Mouse (Mus musculus) neural tube, embryonic 15.5 days (tissue): Measurements from ENCODE around the gene Pgd. TPM values are rescaled to one million over a fixed set of nuclear protein-coding genes. Genes with fewer than 3 reads are reported as not detected.
"Not testable (repeated sequence)": the region's sequence is repeated elsewhere in the genome, so short reads cannot be mapped to it uniquely, and the experiment has no call there.

Experiments
- ATAC-seq: fragments of 200-750 bp; cut with Nextera tagmentation; 2 replicates; pipeline ENCODE4 v1.8.0; 2017; ENCODE audit warnings: mild to moderate bottlenecking, moderate TSS enrichment, moderate library complexity; ENCODE audit not compliant: low FRiP score
- H3K27ac ChIP-seq: fragments of 300-500 bp; sonication (generic); replicated peaks from 2 replicates; pipeline ENCODE4 v1.5.1; 2015; ENCODE audit warnings: mild to moderate bottlenecking, inconsistent platforms
- H3K27me3 ChIP-seq: fragments of 300-500 bp; sonication (generic); replicated peaks from 2 replicates; pipeline ENCODE4 v1.6.1; 2015; ENCODE audit warnings: inconsistent platforms
- H3K36me3 ChIP-seq: fragments of 300-500 bp; sonication (generic); 2 replicates; pipeline ENCODE4 v1.6.1; 2015; ENCODE audit warnings: inconsistent platforms
- H3K4me1 ChIP-seq: fragments of 300-500 bp; sonication (generic); 2 replicates; pipeline ENCODE4 v1.6.1; 2015; ENCODE audit warnings: inconsistent platforms
- H3K4me2 ChIP-seq: fragments of 300-500 bp; sonication (generic); 2 replicates; pipeline ENCODE4 v1.6.1; 2015; ENCODE audit warnings: inconsistent platforms, mild to moderate bottlenecking, moderate library complexity
- H3K4me3 ChIP-seq: fragments of 300-500 bp; sonication (generic); replicated peaks from 2 replicates; pipeline ENCODE4 v1.5.1; 2015; ENCODE audit warnings: mild to moderate bottlenecking, inconsistent platforms
- H3K9ac ChIP-seq: fragments of 300-500 bp; sonication (generic); replicated peaks from 2 replicates; pipeline ENCODE4 v1.6.1; 2015; ENCODE audit warnings: mild to moderate bottlenecking, inconsistent platforms
- H3K9me3 ChIP-seq: fragments of 300-500 bp; sonication (generic); replicated peaks from 2 replicates; pipeline ENCODE4 v1.6.1; 2016; ENCODE audit warnings: inconsistent platforms
- WGBS: fragments of 180-500 bp; shearing (Covaris S2); methylation state at CpG from one replicate; pipeline ENCODE4 v1.1.7; 2015; ENCODE audit warnings: mixed read lengths; 5-methylcytosine and 5-hydroxymethylcytosine counted together
- polyA plus RNA-seq: library from polyadenylated mRNA; unstranded; fragments of >200 nt; fragmentation: Nextera tagmentation; extraction: Ambion mirVana; gene quantifications from 2 replicates; pipeline ENCODE4 v1.2.1, GENCODE M21; 2015

The Pgd gene
- 107 and 121 TPM in 2 replicates for polyA plus RNA-seq

GRCm38 (mm10) chr4:149166215-149166946, at the start of gene Pgd:
Gene Pgd (minus strand): TSS chr4:149166771.
- H3K4me3 ChIP-seq: peak within 1 kb of the TSS; percentile 67
- no peaks in the 10 kb centered on the region for H3K9me3 ChIP-seq
- ATAC-seq: peak; percentile 99
- H3K4me2 ChIP-seq: peak within 1 kb of the TSS; percentile 96
- H3K9ac ChIP-seq: peak within 1 kb of the TSS; percentile 65
- H3K36me3 ChIP-seq: peaks cover 14% of the 10 kb centered on the region; the same call in 1 of the 2 replicates
- under 1% methylated on average over 55 of the region's 59 CpGs for WGBS
- peaks cover 31% of the 10 kb centered on the region for H3K4me1 ChIP-seq
- no peaks in the 10 kb centered on the region for H3K27me3 ChIP-seq
- H3K27ac ChIP-seq: peak within 1 kb of the TSS; percentile 81

- Histone ChIP-seq H3K27ac (no peak overlapping the region), H3K9me3 (no peaks in the 10 kb centered on the region), H3K27me3 (no peaks in the 10 kb centered on the region), H3K4me1 (peaks cover 17% of the 10 kb centered on the region), H3K36me3 (peaks cover 83% of the 10 kb centered on the region), H3K9ac (no peak overlapping the region), H3K4me2 (no peak overlapping the region), H3K4me3 (no peak overlapping the region)
- WGBS: 90% methylated on average over 9 of the region's 9 CpGs
- ATAC-seq: no peak
Measured at GRCm38 (mm10) chr4:149215982-149216381, 49.4 kb upstream of the Pgd start.

DNA sequence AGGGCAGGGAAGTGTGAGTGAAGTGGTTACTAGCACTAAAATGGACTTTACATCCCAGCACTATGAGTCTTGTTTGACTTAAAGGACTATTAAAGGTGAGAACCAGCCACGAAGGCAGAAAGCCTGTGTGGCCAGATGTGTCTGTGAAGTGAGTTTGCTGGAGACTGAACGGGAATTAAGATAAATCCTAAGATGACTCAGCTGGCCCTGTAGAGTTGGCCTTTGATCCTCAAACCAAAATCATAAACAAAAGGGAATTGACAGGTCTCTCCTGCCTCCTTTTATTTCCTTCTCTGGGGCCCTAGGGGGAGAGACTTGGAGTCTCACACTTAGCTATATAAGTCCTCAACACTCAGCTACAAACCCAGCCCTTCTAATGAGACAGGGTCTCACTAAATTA, 48.8 kb upstream of the Pgd start:
- H3K27me3 ChIP-seq: no peaks in the 10 kb centered on the region
- H3K36me3 ChIP-seq: peaks cover 83% of the 10 kb centered on the region
- H3K9ac ChIP-seq: no peak overlapping the region
- no peak overlapping the region for H3K4me3 ChIP-seq
- no peak for ATAC-seq
- no peaks in the 10 kb centered on the region for H3K9me3 ChIP-seq
- H3K4me1 ChIP-seq: peaks cover 11% of the 10 kb centered on the region
- WGBS: 59% methylated on average over 2 of the region's 2 CpGs
- H3K27ac ChIP-seq: no peak overlapping the region
- H3K4me2 ChIP-seq: no peak overlapping the region

DNA sequence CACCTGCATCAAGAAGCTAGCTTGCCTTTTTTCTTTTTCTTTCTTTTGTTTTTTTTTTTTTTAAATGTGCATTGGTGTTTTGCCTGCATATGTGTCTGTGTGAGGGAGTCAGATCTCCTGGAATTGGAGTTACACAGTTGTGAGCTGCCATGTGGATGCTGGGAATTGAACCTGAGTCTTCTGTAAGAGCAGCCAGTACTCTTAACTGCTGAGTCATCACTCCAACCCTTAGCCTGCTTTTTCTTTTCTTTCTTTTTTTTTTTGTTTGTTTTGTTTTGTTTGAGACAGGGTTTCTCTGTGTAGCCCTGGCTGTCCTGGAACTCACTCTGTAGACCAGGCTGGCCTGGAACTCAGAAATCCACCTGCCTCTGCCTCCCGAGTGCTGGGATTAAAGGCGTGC, 47.9 kb upstream of the Pgd start:
- not testable (repeated sequence) for H3K27ac ChIP-seq, ATAC-seq, H3K4me3 ChIP-seq, H3K4me2 ChIP-seq, H3K9me3 ChIP-seq, H3K4me1 ChIP-seq, H3K27me3 ChIP-seq, H3K9ac ChIP-seq
- peaks cover 86% of the 10 kb centered on the region for H3K36me3 ChIP-seq
- 97% methylated on average over 2 of the region's 2 CpGs for WGBS

DNA sequence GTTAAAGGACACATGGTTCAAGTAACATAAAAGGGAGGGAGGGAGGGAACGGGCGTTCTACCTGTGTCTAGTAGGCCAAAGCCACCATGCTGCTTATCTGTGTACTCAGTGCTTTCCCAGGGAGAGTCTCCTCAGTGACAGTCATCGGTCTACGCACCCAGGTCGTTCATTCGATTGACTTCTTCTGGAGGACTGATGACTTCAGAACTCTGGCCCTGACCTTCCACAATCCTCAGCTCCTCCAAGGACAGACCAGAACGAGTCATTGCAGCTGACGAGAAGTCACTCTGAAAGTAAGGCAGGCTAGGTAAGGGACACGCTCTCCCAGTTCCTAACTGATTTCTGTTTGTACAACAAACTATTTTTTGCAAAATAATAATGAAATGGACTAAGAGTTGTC, 46.9 kb upstream of the Pgd start:
- ATAC-seq: no peak
- no peak overlapping the region for H3K4me2 ChIP-seq
- no peak overlapping the region for H3K9ac ChIP-seq
- H3K4me1 ChIP-seq: no peaks in the 10 kb centered on the region
- H3K9me3 ChIP-seq: no peaks in the 10 kb centered on the region
- H3K27ac ChIP-seq: no peak overlapping the region
- H3K27me3 ChIP-seq: no peaks in the 10 kb centered on the region
- H3K4me3 ChIP-seq: no peak overlapping the region
- H3K36me3 ChIP-seq: peaks cover 86% of the 10 kb centered on the region
- 97% methylated on average over 9 of the region's 9 CpGs for WGBS

GRCm38 (mm10) chr4:149211441-149211840, 44.9 kb upstream of the Pgd start:
- not testable (repeated sequence) for ATAC-seq, H3K9me3 ChIP-seq, H3K27ac ChIP-seq, H3K4me3 ChIP-seq, H3K9ac ChIP-seq, H3K4me2 ChIP-seq, H3K27me3 ChIP-seq, H3K4me1 ChIP-seq
- peaks cover 90% of the 10 kb centered on the region for H3K36me3 ChIP-seq
- WGBS: 95% methylated on average over 6 of the region's 6 CpGs

GRCm38 (mm10) chr4:149202467-149202866, 35.9 kb upstream of the Pgd start:
- Histone ChIP-seq H3K4me2 (no peak overlapping the region), H3K27ac (no peak overlapping the region), H3K4me3 (no peak overlapping the region), H3K27me3 (no peaks in the 10 kb centered on the region), H3K9ac (no peak overlapping the region), H3K36me3 (peaks cover 85% of the 10 kb centered on the region), H3K9me3 (no peaks in the 10 kb centered on the region), H3K4me1 (no peaks in the 10 kb centered on the region)
- ATAC-seq: no peak
- 85% methylated on average over 3 of the region's 3 CpGs for WGBS

GRCm38 (mm10) chr4:149201110-149201509, 34.5 kb upstream of the Pgd start:
- H3K4me3 ChIP-seq: no peak overlapping the region
- ATAC-seq: no peak
- no peak overlapping the region for H3K4me2 ChIP-seq
- H3K9me3 ChIP-seq: no peaks in the 10 kb centered on the region
- no peaks in the 10 kb centered on the region for H3K27me3 ChIP-seq
- H3K36me3 ChIP-seq: peaks cover 81% of the 10 kb centered on the region
- WGBS: 98% methylated on average over 4 of the region's 4 CpGs
- H3K4me1 ChIP-seq: no peaks in the 10 kb centered on the region
- H3K9ac ChIP-seq: no peak overlapping the region
- H3K27ac ChIP-seq: no peak overlapping the region

DNA sequence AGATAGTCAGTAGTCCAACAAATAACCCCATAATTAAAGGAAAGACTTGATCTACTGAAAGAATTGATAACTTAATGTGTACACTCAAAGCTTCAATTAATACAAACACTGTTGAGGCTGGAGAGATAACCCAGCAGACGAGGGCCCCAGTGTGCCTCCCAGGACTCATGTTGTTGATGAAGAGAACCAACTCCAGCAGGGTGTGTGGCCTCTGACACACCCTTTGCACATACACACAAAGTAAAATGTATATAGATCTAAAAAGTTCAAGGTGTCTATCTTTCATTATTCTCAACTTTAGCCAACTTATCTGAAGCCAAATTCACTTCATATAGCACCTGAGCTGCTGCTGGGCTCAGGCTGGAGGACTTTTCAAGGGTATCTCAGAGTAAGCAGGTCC, 30.6 kb upstream of the Pgd start:
- no peak for ATAC-seq
- H3K36me3 ChIP-seq: peaks cover 77% of the 10 kb centered on the region

GRCm38 (mm10) chr4:149191103-149191502, 24.5 kb upstream of the Pgd start:
- WGBS: 96% methylated on average over 7 of the region's 7 CpGs
- H3K9me3 ChIP-seq: no peaks in the 10 kb centered on the region
- H3K4me2 ChIP-seq: no peak overlapping the region
- no peak overlapping the region for H3K27ac ChIP-seq
- H3K9ac ChIP-seq: no peak overlapping the region
- no peak overlapping the region for H3K4me3 ChIP-seq
- peaks cover 84% of the 10 kb centered on the region for H3K36me3 ChIP-seq
- no peak for ATAC-seq
- H3K27me3 ChIP-seq: no peaks in the 10 kb centered on the region
- no peaks in the 10 kb centered on the region for H3K4me1 ChIP-seq

More for the DNA sequence above, 30.6 kb upstream of the Pgd start:
- no peak overlapping the region for H3K9ac ChIP-seq
- no peak overlapping the region for H3K4me2 ChIP-seq
- H3K9me3 ChIP-seq: no peaks in the 10 kb centered on the region
- 82% methylated on average over 1 of the region's 1 CpGs for WGBS
- no peak overlapping the region for H3K27ac ChIP-seq
- no peaks in the 10 kb centered on the region for H3K4me1 ChIP-seq
- no peak overlapping the region for H3K4me3 ChIP-seq
- no peaks in the 10 kb centered on the region for H3K27me3 ChIP-seq

DNA sequence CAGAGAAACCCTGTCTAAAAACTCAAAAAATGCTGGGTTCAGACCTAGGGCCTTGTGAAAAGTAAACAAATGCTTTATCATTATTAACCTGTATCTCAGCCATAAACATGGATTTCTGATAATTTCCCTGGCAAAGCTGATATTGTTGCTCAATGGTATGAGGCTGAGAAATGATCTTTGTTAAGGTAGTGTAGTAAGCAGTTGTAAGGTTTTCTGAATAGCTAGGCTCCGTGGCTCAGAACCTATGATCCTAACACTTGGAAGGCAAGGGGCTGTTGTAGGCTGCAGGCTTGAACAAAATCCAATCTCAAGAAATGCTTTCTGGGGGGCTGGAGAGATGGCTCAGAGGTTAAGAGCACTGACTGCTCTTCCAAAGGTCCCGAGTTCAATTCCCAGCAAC, 22.0 kb upstream of the Pgd start:
- Histone ChIP-seq H3K27ac (no peak overlapping the region), H3K4me3 (no peak overlapping the region), H3K36me3 (peaks cover 90% of the 10 kb centered on the region), H3K9ac (no peak overlapping the region), H3K9me3 (no peaks in the 10 kb centered on the region), H3K4me1 (no peaks in the 10 kb centered on the region), H3K4me2 (no peak overlapping the region), H3K27me3 (no peaks in the 10 kb centered on the region)
- 92% methylated on average over 2 of the region's 2 CpGs for WGBS
- no peak for ATAC-seq

DNA sequence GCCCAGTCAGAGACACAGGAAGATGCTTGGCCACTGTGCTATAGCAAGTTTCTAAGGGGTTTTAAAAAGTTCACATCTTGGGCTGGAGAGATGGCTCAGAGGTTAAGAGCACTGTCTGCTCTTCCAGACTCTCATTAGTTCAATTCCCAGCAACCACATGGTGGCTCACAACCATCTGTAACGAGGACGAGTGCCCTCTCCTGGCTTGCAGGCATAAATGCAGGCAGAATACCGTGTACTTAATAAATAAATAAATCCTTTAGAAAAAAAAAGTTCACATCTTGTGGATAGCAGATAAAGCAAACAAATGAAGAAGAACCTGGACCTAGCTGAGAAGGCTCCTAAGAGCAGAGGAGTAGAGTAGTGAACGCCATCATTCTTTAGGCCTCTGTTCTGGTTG, 16.2 kb upstream of the Pgd start:
- H3K27ac ChIP-seq: no peak overlapping the region
- 47% methylated on average over 4 of the region's 4 CpGs for WGBS
- ATAC-seq: no peak
- peaks cover 94% of the 10 kb centered on the region for H3K36me3 ChIP-seq
- no peaks in the 10 kb centered on the region for H3K4me1 ChIP-seq
- H3K4me3 ChIP-seq: no peak overlapping the region
- H3K27me3 ChIP-seq: no peaks in the 10 kb centered on the region
- H3K9ac ChIP-seq: no peak overlapping the region
- no peaks in the 10 kb centered on the region for H3K9me3 ChIP-seq
- H3K4me2 ChIP-seq: no peak overlapping the region
